Mouse (Mus musculus): Measurements from ENCODE around the gene Mrc1. TPM values are rescaled to one million over a fixed set of nuclear protein-coding genes. Genes with fewer than 3 reads are reported as not detected.
"Not testable (repeated sequence)": the region's sequence is repeated elsewhere in the genome, so short reads cannot be mapped to it uniquely, and the experiment has no call there.

Mrc1 gene
- polyA plus RNA-seq (2012; rRNA removed) = 23.8 and 27.5 TPM in 2 replicates

GRCm38 (mm10) chr2:14229149-14229548 is at the start of gene Mrc1:
TSS of gene Mrc1 (plus strand) at chr2:14229392.
- no peak for DNase-seq (ENCODE audit: low spot score)

- no peak for DNase-seq (ENCODE audit: low spot score)
These were observed 44.8 kb upstream of the Mrc1 start for GRCm38 (mm10) chr2:14184375-14184774.

GRCm38 (mm10) chr2:14190684-14191083 is 38.5 kb upstream of the Mrc1 start:
- DNase-seq (ENCODE audit: low spot score) = no peak

GRCm38 (mm10) chr2:14191601-14192000 is 37.6 kb upstream of the Mrc1 start:
- DNase-seq (ENCODE audit: low spot score) = no peak

GRCm38 (mm10) chr2:14192046-14192445 is 37.1 kb upstream of the Mrc1 start:
- no peak for DNase-seq (ENCODE audit: low spot score)

- not testable (repeated sequence) for DNase-seq (ENCODE audit: low spot score)
These were observed 30.8 kb upstream of the Mrc1 start for GRCm38 (mm10) chr2:14198325-14198903.

GRCm38 (mm10) chr2:14199621-14200020 is 29.6 kb upstream of the Mrc1 start:
- no peak for DNase-seq (ENCODE audit: low spot score)

- not testable (repeated sequence) for DNase-seq (ENCODE audit: low spot score)
These were observed 28.2 kb upstream of the Mrc1 start for GRCm38 (mm10) chr2:14200879-14201445.

GRCm38 (mm10) chr2:14204308-14204707 is 24.9 kb upstream of the Mrc1 start:
- DNase-seq (ENCODE audit: low spot score) = no peak

GRCm38 (mm10) chr2:14206798-14207197 is 22.4 kb upstream of the Mrc1 start:
- no peak for DNase-seq (ENCODE audit: low spot score)

GRCm38 (mm10) chr2:14210731-14211130 is 18.5 kb upstream of the Mrc1 start:
- no peak for DNase-seq (ENCODE audit: low spot score)

GRCm38 (mm10) chr2:14211606-14212005 is 17.6 kb upstream of the Mrc1 start:
- no peak for DNase-seq (ENCODE audit: low spot score)

- no peak for DNase-seq (ENCODE audit: low spot score)
These were observed 14.4 kb upstream of the Mrc1 start for GRCm38 (mm10) chr2:14214764-14215163.

GRCm38 (mm10) chr2:14216653-14217052 is 12.5 kb upstream of the Mrc1 start:
- no peak for DNase-seq (ENCODE audit: low spot score)

- DNase-seq (ENCODE audit: low spot score) = no peak
These were observed 11.1 kb upstream of the Mrc1 start for GRCm38 (mm10) chr2:14218126-14218525.

GRCm38 (mm10) chr2:14224387-14224786 is 4.8 kb upstream of the Mrc1 start:
- DNase-seq (ENCODE audit: low spot score) = no peak

- no peak for DNase-seq (ENCODE audit: low spot score)
These were observed 697 bp upstream of the Mrc1 start for GRCm38 (mm10) chr2:14228495-14228894.

GRCm38 (mm10) chr2:14229979-14230378 is 787 bp downstream of the Mrc1 start:
- no peak for DNase-seq (ENCODE audit: low spot score)

GRCm38 (mm10) chr2:14232897-14233296 is 3.7 kb downstream of the Mrc1 start:
- DNase-seq (ENCODE audit: low spot score) = no peak

GRCm38 (mm10) chr2:14233983-14234382 is 4.8 kb downstream of the Mrc1 start:
- DNase-seq (ENCODE audit: low spot score) = no peak

GRCm38 (mm10) chr2:14235319-14235718 is 6.1 kb downstream of the Mrc1 start:
- no peak for DNase-seq (ENCODE audit: low spot score)

GRCm38 (mm10) chr2:14236920-14237319 is 7.7 kb downstream of the Mrc1 start:
- no peak for DNase-seq (ENCODE audit: low spot score)

GRCm38 (mm10) chr2:14237723-14238122 is 8.5 kb downstream of the Mrc1 start:
- no peak for DNase-seq (ENCODE audit: low spot score)

- DNase-seq (ENCODE audit: low spot score) = no peak
These were observed 10.0 kb downstream of the Mrc1 start for GRCm38 (mm10) chr2:14239151-14239550.
